ENCODE assay signal across 9 mouse cellular contexts in the genomic region with DNA sequence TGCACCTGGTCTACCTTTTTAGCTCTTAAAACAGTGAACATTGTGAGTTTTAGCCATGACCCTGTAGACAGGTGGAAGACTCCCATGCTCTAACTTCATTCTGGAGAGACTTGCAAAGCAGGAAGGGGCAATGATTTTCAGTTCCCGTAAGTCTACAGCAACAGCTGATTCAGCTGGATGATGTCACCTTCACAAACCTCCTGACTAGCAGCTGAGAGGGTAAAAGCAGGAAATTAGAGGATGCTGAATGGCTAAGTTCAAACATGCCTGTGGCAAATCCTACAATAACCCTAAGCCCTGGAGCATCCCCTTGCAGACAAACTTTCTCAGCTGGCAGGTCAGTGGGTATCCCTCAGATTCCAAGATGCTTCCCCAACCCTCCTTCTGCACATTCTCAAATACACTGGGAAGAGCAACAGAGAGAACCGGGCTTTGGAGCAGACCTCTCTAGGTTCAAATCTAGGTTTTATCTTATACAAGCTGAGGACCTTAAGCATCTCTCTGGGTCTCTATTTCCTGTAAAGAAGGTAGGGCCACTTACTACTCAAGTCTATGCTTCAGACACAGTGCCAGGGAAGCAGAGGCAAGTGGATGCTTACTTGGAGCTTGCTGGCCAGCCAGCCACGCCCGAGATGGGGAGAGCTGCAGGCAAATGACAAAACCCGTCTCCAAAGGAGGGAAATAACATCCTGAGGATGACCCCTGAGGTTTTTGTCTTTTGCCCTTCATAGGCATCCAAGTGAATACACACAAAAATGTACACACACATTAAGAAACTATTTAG. TPM values are rescaled to one million over a fixed set of nuclear protein-coding genes. Genes with fewer than 3 reads are reported as not detected.
DNase-seq lines count a peak whose midpoint lies in the region; ATAC-seq and TF ChIP-seq lines count a peak whose summit lies in the region.
"Had no signal": no experiment of that assay in that cellular context is flagged by ENCODE, and none has a peak within 500 bp of the region (broad histone marks: within the 10 kb centered on the region; RNA-seq: fewer than 3 reads in every experiment).

No protein-coding gene starts in this region.

- no peak for DNase-seq in embryonic facial prominence, embryonic 10.5 days (ENCODE audit: low spot score)
- DNase-seq in spleen, adult 2 months (ENCODE audit: low read depth in 1 of 2, low spot score in 2 of 2) = peak; percentile 16 to 43
- DNase-seq in spleen, postnatal 14 days (ENCODE audit: low spot score in 2 of 2) = no peak
- peak; percentile 71 for DNase-seq in splenic B cell, adult 2 months (ENCODE audit: low read depth, low spot score)
- DNase-seq in retina, postnatal 1 day = no peak

- H3K27ac ChIP-seq in embryonic facial prominence, embryonic 15.5 days (replicated peaks) = peak overlapping the region; percentile 24; the same call in 1 of the 2 replicates
- no peak overlapping the region for H3K27ac ChIP-seq in embryonic facial prominence, embryonic 10.5 days (replicated peaks)
- H3K27ac ChIP-seq in spleen, adult 2 months (ENCODE audit: insufficient read depth, low read length) = no peak overlapping the region; the same call in 1 of the 2 replicates
- H3K27ac ChIP-seq in intestine, embryonic 15.5 days = peak overlapping the region; percentile 13; the same call in 1 of the 2 replicates
- no peak overlapping the region for H3K27ac ChIP-seq in forebrain, embryonic 16.5 days (ENCODE audit: low read length)
- H3K27ac ChIP-seq: lung, embryonic 15.5 days had no signal

- TF ChIP-seq CTCF in spleen, adult 2 months (IDR thresholded peaks at IDR 0.05; ENCODE audit: extremely low read depth, insufficient read depth, insufficient read length, insufficient replicate concordance) = no peak

- no peaks in the 10 kb centered on the region for H3K36me3 ChIP-seq in embryonic facial prominence, embryonic 15.5 days
- H3K36me3 ChIP-seq in embryonic facial prominence, embryonic 10.5 days (replicated peaks) = peaks cover 25% of the 10 kb centered on the region
- H3K36me3 ChIP-seq in spleen, adult 2 months (ENCODE audit: control insufficient read depth, insufficient read depth, low read length) = no peaks in the 10 kb centered on the region
- no peaks in the 10 kb centered on the region for H3K36me3 ChIP-seq in intestine, embryonic 15.5 days
- H3K36me3 ChIP-seq in splenic B cell, adult 2 months (ENCODE audit: control insufficient read depth, insufficient read depth, low read length, poor library complexity, severe bottlenecking) = no peaks in the 10 kb centered on the region
- no peaks in the 10 kb centered on the region for H3K36me3 ChIP-seq in forebrain, embryonic 16.5 days (ENCODE audit: control insufficient read depth, insufficient read depth)

- H3K4me3 ChIP-seq in embryonic facial prominence, embryonic 15.5 days (replicated peaks) = no peak overlapping the region
- H3K4me3 ChIP-seq in embryonic facial prominence, embryonic 10.5 days = no peak overlapping the region
- H3K4me3 ChIP-seq in spleen, adult 2 months (ENCODE audit: extremely low read depth, insufficient read depth, insufficient read length) = no peak overlapping the region
- no peak overlapping the region for H3K4me3 ChIP-seq in intestine, embryonic 15.5 days (replicated peaks)
- no peak overlapping the region for H3K4me3 ChIP-seq in forebrain, embryonic 16.5 days (replicated peaks; ENCODE audit: low read length)
- H3K4me3 ChIP-seq: lung, embryonic 15.5 days had no signal

- no peak overlapping the region for H3K4me2 ChIP-seq in embryonic facial prominence, embryonic 15.5 days (replicated peaks)
- H3K4me2 ChIP-seq in intestine, embryonic 15.5 days (replicated peaks) = no peak overlapping the region
- no peak overlapping the region for H3K4me2 ChIP-seq in forebrain, embryonic 16.5 days (ENCODE audit: low read length)
- H3K4me2 ChIP-seq: lung, embryonic 15.5 days had no signal

- no peak for ATAC-seq in embryonic facial prominence, embryonic 15.5 days (ENCODE audit: insufficient number of reproducible peaks, low FRiP score, low TSS enrichment, low read depth)
- ATAC-seq in intestine, embryonic 15.5 days = no peak
- ATAC-seq in forebrain, embryonic 16.5 days = no peak

- no peaks in the 10 kb centered on the region for H3K9me3 ChIP-seq in embryonic facial prominence, embryonic 15.5 days (replicated peaks)
- H3K9me3 ChIP-seq in embryonic facial prominence, embryonic 10.5 days = no peaks in the 10 kb centered on the region
- H3K9me3 ChIP-seq in intestine, embryonic 15.5 days = no peaks in the 10 kb centered on the region
- no peaks in the 10 kb centered on the region for H3K9me3 ChIP-seq in forebrain, embryonic 16.5 days (ENCODE audit: control insufficient read depth, low read length)
- H3K9me3 ChIP-seq: lung, embryonic 15.5 days had no signal

- H3K9ac ChIP-seq in embryonic facial prominence, embryonic 15.5 days = no peak overlapping the region
- no peak overlapping the region for H3K9ac ChIP-seq in intestine, embryonic 15.5 days
- no peak overlapping the region for H3K9ac ChIP-seq in forebrain, embryonic 16.5 days (replicated peaks; ENCODE audit: low read depth, low read length)
- H3K9ac ChIP-seq: lung, embryonic 15.5 days had no signal

- no peaks in the 10 kb centered on the region for H3K27me3 ChIP-seq in embryonic facial prominence, embryonic 15.5 days
- no peaks in the 10 kb centered on the region for H3K27me3 ChIP-seq in embryonic facial prominence, embryonic 10.5 days (replicated peaks; ENCODE audit: low read depth, poor library complexity, severe bottlenecking)
- no peaks in the 10 kb centered on the region for H3K27me3 ChIP-seq in spleen, adult 2 months (ENCODE audit: control insufficient read depth, insufficient read depth, low read length)
- no peaks in the 10 kb centered on the region for H3K27me3 ChIP-seq in intestine, embryonic 15.5 days (replicated peaks)
- no peaks in the 10 kb centered on the region for H3K27me3 ChIP-seq in splenic B cell, adult 2 months (ENCODE audit: control insufficient read depth, insufficient read depth, low read length, poor library complexity, severe bottlenecking)
- H3K27me3 ChIP-seq in forebrain, embryonic 16.5 days (replicated peaks; ENCODE audit: control insufficient read depth, insufficient read depth, low read length) = no peaks in the 10 kb centered on the region
- H3K27me3 ChIP-seq: lung, embryonic 15.5 days had no signal

- peaks cover 36% of the 10 kb centered on the region for H3K4me1 ChIP-seq in embryonic facial prominence, embryonic 15.5 days
- peaks cover 31% of the 10 kb centered on the region for H3K4me1 ChIP-seq in embryonic facial prominence, embryonic 10.5 days
- peaks cover 6% of the 10 kb centered on the region; the same call in 1 of the 2 replicates for H3K4me1 ChIP-seq in spleen, adult 2 months (ENCODE audit: control insufficient read depth, insufficient read depth, insufficient read length)
- peaks cover 19% of the 10 kb centered on the region for H3K4me1 ChIP-seq in intestine, embryonic 15.5 days (replicated peaks)
- peaks cover 5% of the 10 kb centered on the region for H3K4me1 ChIP-seq in forebrain, embryonic 16.5 days (replicated peaks; ENCODE audit: control insufficient read depth, insufficient read depth, low read length)

- WGBS in embryonic facial prominence, embryonic 15.5 days = 70% methylated on average over 5 of the region's 5 CpGs
- 84% methylated on average over 5 of the region's 5 CpGs for WGBS in embryonic facial prominence, embryonic 10.5 days
- WGBS in spleen, adult 2 months = 75% methylated on average over 5 of the region's 5 CpGs
- WGBS in intestine, embryonic 15.5 days = 68% methylated on average over 5 of the region's 5 CpGs
- 91% methylated on average over 5 of the region's 5 CpGs for WGBS in forebrain, embryonic 16.5 days

- no peak for TF ChIP-seq POLR2A in spleen, adult 2 months (IDR thresholded peaks at IDR 0.05; ENCODE audit: low read depth, low read length)

RNA-seq across cellular contexts. Expression of a gene that starts 21.2 kb away (rescaled TPM):
- polyA plus RNA-seq in embryonic facial prominence, embryonic 15.5 days (2015; fragmentation: Nextera tagmentation; extraction: Ambion mirVana) = 99.1 and 99.7 TPM in 2 replicates
- polyA plus RNA-seq in embryonic facial prominence, embryonic 10.5 days (2016; fragmentation: Nextera tagmentation; extraction: Ambion mirVana) = 102 and 106 TPM in 2 replicates
- 36.2 and 57.4 TPM in 2 replicates for polyA plus RNA-seq in spleen, adult 2 months (2012; rRNA removed)
- 61.9 and 64.0 TPM in 2 replicates for polyA plus RNA-seq in intestine, embryonic 15.5 days (2015; fragmentation: Nextera tagmentation; extraction: Ambion mirVana)
- 176 and 188 TPM in 2 replicates for polyA plus RNA-seq in forebrain, embryonic 16.5 days (2015; fragmentation: Nextera tagmentation; extraction: Ambion mirVana)

RNA-seq across cellular contexts. Expression of a gene that starts 37.4 kb away (rescaled TPM):
- 60.1 and 60.6 TPM in 2 replicates for polyA plus RNA-seq in embryonic facial prominence, embryonic 15.5 days (2015; fragmentation: Nextera tagmentation; extraction: Ambion mirVana)
- 144 and 151 TPM in 2 replicates for polyA plus RNA-seq in embryonic facial prominence, embryonic 10.5 days (2016; fragmentation: Nextera tagmentation; extraction: Ambion mirVana)
- 2.0 and 2.2 TPM in 2 replicates for polyA plus RNA-seq in spleen, adult 2 months (2012; rRNA removed)
- 60.1 and 67.6 TPM in 2 replicates for polyA plus RNA-seq in intestine, embryonic 15.5 days (2015; fragmentation: Nextera tagmentation; extraction: Ambion mirVana)
- 40.0 and 49.6 TPM in 2 replicates for polyA plus RNA-seq in forebrain, embryonic 16.5 days (2015; fragmentation: Nextera tagmentation; extraction: Ambion mirVana)

RNA-seq across cellular contexts. Expression of a gene that starts 56.4 kb away (rescaled TPM):
- polyA plus RNA-seq in embryonic facial prominence, embryonic 15.5 days (2015; fragmentation: Nextera tagmentation; extraction: Ambion mirVana) = 37.7 and 37.9 TPM in 2 replicates
- 9.9 and 10.1 TPM in 2 replicates for polyA plus RNA-seq in embryonic facial prominence, embryonic 10.5 days (2016; fragmentation: Nextera tagmentation; extraction: Ambion mirVana)
- polyA plus RNA-seq in spleen, adult 2 months (2012; rRNA removed) = 0.56 and 0.59 TPM in 2 replicates
- polyA plus RNA-seq in intestine, embryonic 15.5 days (2015; fragmentation: Nextera tagmentation; extraction: Ambion mirVana) = 12.2 and 14.2 TPM in 2 replicates
- polyA plus RNA-seq in forebrain, embryonic 16.5 days (2015; fragmentation: Nextera tagmentation; extraction: Ambion mirVana) = 4.7 and 6.0 TPM in 2 replicates

Comparison
In these comparisons a context has a peak if more than half of its experiments do, and no peak if none do; other contexts are left out.
1. H3K27ac ChIP-seq: peak in embryonic facial prominence, embryonic 15.5 days (single experiment) and intestine, embryonic 15.5 days (single experiment); none in embryonic facial prominence, embryonic 10.5 days (single experiment), spleen, adult 2 months (single experiment) and forebrain, embryonic 16.5 days (single experiment).
2. DNase-seq: peak in spleen, adult 2 months (2 of 2) and splenic B cell, adult 2 months (single experiment); none in embryonic facial prominence, embryonic 10.5 days (single experiment), spleen, postnatal 14 days (0 of 2) and retina, postnatal 1 day (single experiment).
3. RNA of a gene that starts 37.4 kb away (polyA plus RNA-seq): 144 to 151 TPM in embryonic facial prominence, embryonic 10.5 days, 60.1 to 67.6 TPM in intestine, embryonic 15.5 days, 60.1 to 60.6 TPM in embryonic facial prominence, embryonic 15.5 days and 40.0 to 49.6 TPM in forebrain, embryonic 16.5 days; 2.0 to 2.2 TPM in spleen, adult 2 months; every median in the first group is over 10 times any median in the second.